Mouse (Mus musculus): ENCODE data around the gene Stxbp6. TPM values are rescaled to one million over a fixed set of nuclear protein-coding genes. Genes with fewer than 3 reads are reported as not detected.

Stxbp6 gene
- polyA plus RNA-seq (2012; fragmentation: generic; extraction: Trizol): under 1 TPM; 0.01 to 0.24 TPM

GRCm38 (mm10) chr12:45074611-45075342 lies at the start of gene Stxbp6:
Stxbp6 (minus strand) TSS chr12:45074709.

